Mouse (Mus musculus): ENCODE measurements at regions not wholly inside any gene's neighbourhood (a gene's known extent, or its start where the extent isn't known, plus 50 kb on each side); places are given as distances from the start of the nearest gene placed in this dataset.

DNA sequence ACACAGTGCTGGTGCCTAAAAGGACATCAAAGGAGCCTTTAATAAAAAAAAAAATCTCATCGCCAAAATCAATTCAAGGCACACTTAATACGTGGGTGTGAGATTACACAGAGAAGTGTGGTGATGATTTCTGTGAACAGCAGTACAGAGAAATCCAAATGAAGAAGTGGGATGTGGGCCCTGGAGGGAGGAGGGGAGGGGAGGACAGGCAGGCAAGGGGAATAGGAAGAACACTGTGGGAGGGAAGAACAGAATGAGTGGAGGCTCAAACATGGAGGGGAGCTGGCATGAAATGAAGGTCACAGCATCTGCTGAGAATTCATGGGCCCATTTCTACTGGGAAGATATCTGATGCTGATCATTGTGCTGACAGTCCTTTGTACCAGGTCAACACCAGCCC lies 171.0 kb upstream of the AI593442 start:
- WGBS = 76% methylated on average over 2 of the region's 2 CpGs
- DNase-seq = no peak
- TF ChIP-seq POLR2A (IDR thresholded peaks at IDR 0.05; ENCODE audit: low read depth, low read length) = no peak
- no peak for TF ChIP-seq CTCF (conservative IDR thresholded peaks at IDR 0.05; ENCODE audit: insufficient read depth, insufficient read length, low read depth, low read length)
- Histone ChIP-seq H3K4me1 (ENCODE audit: control insufficient read depth, insufficient read depth, low read length) (no peaks in the 10 kb centered on the region), H3K36me3 (ENCODE audit: control insufficient read depth, insufficient read depth, low read length) (no peaks in the 10 kb centered on the region), H3K27ac (ENCODE audit: insufficient read depth, low read depth, low read length) (no peak overlapping the region), H3K27me3 (replicated peaks; ENCODE audit: control insufficient read depth, insufficient read depth, low read length) (no peaks in the 10 kb centered on the region), H3K4me3 (ENCODE audit: insufficient read depth, low read depth, low read length) (no peak overlapping the region)

DNA sequence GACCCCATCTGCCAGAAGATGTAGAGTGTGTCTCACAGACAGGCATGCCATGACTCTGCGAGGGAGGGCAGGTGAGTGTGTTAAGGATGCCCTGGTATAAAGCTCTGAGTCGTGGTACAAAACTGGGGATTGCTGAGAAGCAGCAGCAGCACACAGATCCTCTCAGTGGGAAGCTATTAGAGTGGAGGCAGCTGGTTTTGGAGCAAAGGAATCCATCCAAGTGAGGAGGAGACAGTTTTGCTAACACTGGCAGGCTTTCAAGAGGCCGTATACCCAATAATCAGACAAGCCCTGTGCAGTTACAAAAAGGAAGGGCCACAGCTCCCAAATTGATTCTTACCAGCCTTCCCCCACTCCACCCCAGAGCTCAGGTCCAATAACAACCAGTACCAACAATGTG lies 170.4 kb upstream of the AI593442 start:
- no peak overlapping the region for H3K4me3 ChIP-seq (ENCODE audit: insufficient read depth, low read depth, low read length)
- no peak overlapping the region for H3K27ac ChIP-seq (ENCODE audit: insufficient read depth, low read depth, low read length)
- WGBS = 71% methylated on average over 3 of the region's 3 CpGs
- H3K4me1 ChIP-seq (ENCODE audit: control insufficient read depth, insufficient read depth, low read length) = no peaks in the 10 kb centered on the region
- H3K27me3 ChIP-seq (replicated peaks; ENCODE audit: control insufficient read depth, insufficient read depth, low read length) = no peaks in the 10 kb centered on the region
- TF ChIP-seq CTCF (conservative IDR thresholded peaks at IDR 0.05; ENCODE audit: insufficient read depth, insufficient read length, low read depth, low read length) (no peak), POLR2A (IDR thresholded peaks at IDR 0.05; ENCODE audit: low read depth, low read length) (no peak)
- no peak for DNase-seq
- H3K36me3 ChIP-seq (ENCODE audit: control insufficient read depth, insufficient read depth, low read length) = no peaks in the 10 kb centered on the region

DNA sequence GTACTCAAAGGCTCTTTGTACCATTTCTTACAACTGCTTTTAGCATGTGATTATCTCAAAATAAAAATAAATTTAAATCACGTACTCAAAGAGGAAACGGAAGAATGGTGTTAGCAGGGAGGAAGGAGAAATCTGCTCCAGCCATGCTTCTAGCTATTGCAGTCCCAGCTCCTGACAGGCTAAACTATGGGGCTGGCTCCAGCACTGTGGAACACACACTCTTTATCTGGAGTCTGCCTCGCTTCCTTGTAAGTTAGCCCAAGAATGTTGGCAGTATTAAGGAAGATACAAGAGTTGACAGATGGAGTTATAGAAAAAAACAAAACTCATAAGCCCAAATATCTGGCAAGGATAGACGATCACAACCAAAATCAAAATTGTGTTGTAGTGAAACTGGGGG lies 161.5 kb upstream of the AI593442 start:
- 77% methylated on average over 4 of the region's 4 CpGs for WGBS
- H3K36me3 ChIP-seq (ENCODE audit: control insufficient read depth, insufficient read depth, low read length) = no peaks in the 10 kb centered on the region
- no peak for TF ChIP-seq POLR2A (IDR thresholded peaks at IDR 0.05; ENCODE audit: low read depth, low read length)
- TF ChIP-seq CTCF (conservative IDR thresholded peaks at IDR 0.05; ENCODE audit: insufficient read depth, insufficient read length, low read depth, low read length) = no peak
- H3K27ac ChIP-seq (ENCODE audit: insufficient read depth, low read depth, low read length) = no peak overlapping the region
- H3K4me3 ChIP-seq (ENCODE audit: insufficient read depth, low read depth, low read length) = no peak overlapping the region
- H3K27me3 ChIP-seq (replicated peaks; ENCODE audit: control insufficient read depth, insufficient read depth, low read length) = no peaks in the 10 kb centered on the region
- no peak for DNase-seq
- H3K4me1 ChIP-seq (ENCODE audit: control insufficient read depth, insufficient read depth, low read length) = no peaks in the 10 kb centered on the region

DNA sequence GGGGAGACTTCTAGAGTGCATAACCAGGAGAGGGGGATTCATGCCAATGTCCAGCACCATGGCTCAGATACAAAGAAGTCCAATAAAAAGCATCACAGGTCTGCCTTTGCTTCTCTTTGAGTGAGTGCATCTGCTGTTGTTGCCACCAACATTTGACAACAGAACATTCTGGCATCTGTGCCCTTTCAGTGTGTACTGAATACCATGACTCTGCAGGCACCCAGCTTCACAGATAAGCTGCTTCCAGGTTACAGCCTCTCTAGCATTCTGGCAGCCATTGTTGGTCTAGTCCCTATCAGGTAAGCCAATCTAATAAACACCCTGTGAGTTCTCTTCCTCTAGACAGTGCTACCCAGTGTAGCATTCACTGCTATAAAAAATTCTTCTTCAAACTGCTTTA lies 160.4 kb upstream of the AI593442 start:
- Histone ChIP-seq H3K27me3 (replicated peaks; ENCODE audit: control insufficient read depth, insufficient read depth, low read length) (no peaks in the 10 kb centered on the region), H3K4me1 (ENCODE audit: control insufficient read depth, insufficient read depth, low read length) (no peaks in the 10 kb centered on the region), H3K27ac (ENCODE audit: insufficient read depth, low read depth, low read length) (no peak overlapping the region), H3K4me3 (ENCODE audit: insufficient read depth, low read depth, low read length) (no peak overlapping the region), H3K36me3 (ENCODE audit: control insufficient read depth, insufficient read depth, low read length) (no peaks in the 10 kb centered on the region)
- no peak for DNase-seq
- no peak for TF ChIP-seq POLR2A (IDR thresholded peaks at IDR 0.05; ENCODE audit: low read depth, low read length)
- TF ChIP-seq CTCF (conservative IDR thresholded peaks at IDR 0.05; ENCODE audit: insufficient read depth, insufficient read length, low read depth, low read length) = no peak

DNA sequence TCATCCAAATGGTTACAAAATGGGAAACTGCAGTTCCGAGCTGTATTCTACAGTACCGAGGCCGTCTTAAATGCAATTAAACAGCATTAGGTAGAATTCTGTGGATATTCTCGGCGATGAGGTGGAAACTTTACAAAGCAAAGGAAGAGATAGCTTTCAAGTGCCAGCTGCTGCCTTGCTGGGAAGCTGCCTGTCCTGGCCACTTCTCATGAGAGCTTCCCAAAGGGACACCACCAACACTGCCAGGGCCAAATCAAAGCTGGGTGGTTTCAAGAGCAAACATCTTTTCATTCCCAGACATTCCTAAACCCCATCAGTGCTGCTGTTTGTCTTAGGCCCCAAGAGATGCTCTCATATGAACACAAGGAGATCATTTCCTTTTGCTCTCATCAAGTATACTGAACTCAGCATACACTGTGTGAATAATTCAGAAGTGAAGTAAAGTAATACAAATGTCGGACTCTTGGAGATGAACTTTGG lies 156.6 kb upstream of the AI593442 start:
- WGBS = 92% methylated on average over 6 of the region's 6 CpGs

DNA sequence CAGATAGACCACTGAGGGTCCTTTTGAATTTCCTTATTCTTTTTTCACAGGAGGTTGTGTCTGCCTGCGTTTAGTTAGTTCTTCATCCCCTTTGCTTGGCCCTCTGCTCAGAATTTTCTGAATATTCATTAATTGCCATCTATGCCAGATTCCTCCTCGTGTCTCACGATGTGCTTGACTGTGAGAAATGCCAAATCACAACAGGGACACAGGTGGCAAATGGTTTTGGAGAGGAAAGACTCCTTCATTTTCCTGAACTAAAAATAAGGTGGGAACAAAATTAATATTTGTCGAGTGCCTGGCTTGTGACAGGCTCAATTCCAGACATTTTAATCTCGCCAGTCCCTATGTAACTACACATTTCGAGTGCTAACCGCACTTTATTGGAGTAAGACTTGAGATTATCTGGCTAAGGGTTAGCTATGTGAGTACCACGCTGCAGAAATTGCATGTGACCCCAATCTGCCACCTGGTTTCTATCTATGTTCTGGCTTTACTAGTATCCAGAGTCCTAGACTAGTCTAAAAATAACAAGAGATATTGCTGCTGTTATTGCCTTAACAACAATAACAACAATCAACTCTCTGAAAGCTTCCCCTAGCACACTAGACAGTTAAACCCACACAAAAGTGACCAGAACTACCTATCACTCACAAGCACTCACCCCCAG lies 156.0 kb upstream of the AI593442 start:
- 87% methylated on average over 8 of the region's 8 CpGs for WGBS
- DNase-seq = no peak
- Histone ChIP-seq H3K27ac (ENCODE audit: insufficient read depth, low read depth, low read length) (no peak overlapping the region), H3K36me3 (ENCODE audit: control insufficient read depth, insufficient read depth, low read length) (no peaks in the 10 kb centered on the region), H3K27me3 (replicated peaks; ENCODE audit: control insufficient read depth, insufficient read depth, low read length) (no peaks in the 10 kb centered on the region), H3K4me3 (ENCODE audit: insufficient read depth, low read depth, low read length) (no peak overlapping the region), H3K4me1 (ENCODE audit: control insufficient read depth, insufficient read depth, low read length) (no peaks in the 10 kb centered on the region)
- no peak for TF ChIP-seq CTCF (conservative IDR thresholded peaks at IDR 0.05; ENCODE audit: insufficient read depth, insufficient read length, low read depth, low read length)
- no peak for TF ChIP-seq POLR2A (IDR thresholded peaks at IDR 0.05; ENCODE audit: low read depth, low read length)

More for the DNA sequence above, 156.6 kb upstream of the AI593442 start:
- Histone ChIP-seq H3K4me1 (ENCODE audit: control insufficient read depth, insufficient read depth, low read length) (no peaks in the 10 kb centered on the region), H3K27ac (ENCODE audit: insufficient read depth, low read depth, low read length) (no peak overlapping the region), H3K36me3 (ENCODE audit: control insufficient read depth, insufficient read depth, low read length) (no peaks in the 10 kb centered on the region), H3K4me3 (ENCODE audit: insufficient read depth, low read depth, low read length) (no peak overlapping the region), H3K27me3 (replicated peaks; ENCODE audit: control insufficient read depth, insufficient read depth, low read length) (no peaks in the 10 kb centered on the region)
- DNase-seq = no peak
- no peak for TF ChIP-seq POLR2A (IDR thresholded peaks at IDR 0.05; ENCODE audit: low read depth, low read length)
- TF ChIP-seq CTCF (conservative IDR thresholded peaks at IDR 0.05; ENCODE audit: insufficient read depth, insufficient read length, low read depth, low read length) = no peak

DNA sequence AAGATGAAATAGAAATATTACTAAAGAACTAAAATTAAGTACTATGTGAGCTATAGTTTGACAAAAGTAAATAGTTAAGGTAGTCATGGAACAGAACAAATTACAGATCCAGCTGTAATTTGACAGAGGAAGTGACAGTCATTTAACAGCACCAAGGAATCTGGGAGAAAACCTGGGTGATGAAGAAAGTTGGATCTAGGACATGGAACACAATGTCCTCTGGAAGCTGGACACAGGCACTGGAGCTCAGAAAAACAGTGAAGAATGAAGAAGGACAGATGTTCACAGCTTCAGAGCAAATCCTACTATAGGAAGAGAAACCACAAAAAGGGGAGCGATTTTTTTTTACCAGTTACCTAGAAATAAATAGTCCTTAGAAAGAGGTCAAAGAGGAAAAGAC lies 147.2 kb upstream of the AI593442 start:
- Histone ChIP-seq H3K4me3 (ENCODE audit: insufficient read depth, low read depth, low read length) (no peak overlapping the region), H3K27ac (ENCODE audit: insufficient read depth, low read depth, low read length) (no peak overlapping the region), H3K36me3 (ENCODE audit: control insufficient read depth, insufficient read depth, low read length) (no peaks in the 10 kb centered on the region), H3K4me1 (ENCODE audit: control insufficient read depth, insufficient read depth, low read length) (no peaks in the 10 kb centered on the region), H3K27me3 (replicated peaks; ENCODE audit: control insufficient read depth, insufficient read depth, low read length) (no peaks in the 10 kb centered on the region)
- TF ChIP-seq POLR2A (IDR thresholded peaks at IDR 0.05; ENCODE audit: low read depth, low read length) = no peak
- TF ChIP-seq CTCF (conservative IDR thresholded peaks at IDR 0.05; ENCODE audit: insufficient read depth, insufficient read length, low read depth, low read length) = no peak
- DNase-seq = no peak
- WGBS = 76% methylated on average over 1 of the region's 1 CpGs
